Mouse (Mus musculus): ENCODE measurements around the gene Ccdc13. TPM values are rescaled to one million over a fixed set of nuclear protein-coding genes. Genes with fewer than 3 reads are reported as not detected.
A peak's percentile ranks its signal among the peaks of the same experiment; 100 is the strongest.

Gene Ccdc13
- polyA plus RNA-seq, 1 experiment from 2014 or later, result not detected

- Histone ChIP-seq H3K4me3 (replicated peaks) (no peak overlapping the region), H3K9ac (no peak overlapping the region), H3K27ac (no peak overlapping the region), H3K4me2 (no peak overlapping the region), H3K4me1 (replicated peaks) (peaks cover 6% of the 10 kb centered on the region; the same call in 1 of the 2 replicates), H3K9me3 (replicated peaks) (no peaks in the 10 kb centered on the region), H3K27me3 (peaks cover 21% of the 10 kb centered on the region), H3K36me3 (peaks cover 7% of the 10 kb centered on the region; the same call in 1 of the 2 replicates)
- 80% methylated on average over 16 of the region's 16 CpGs for WGBS (ENCODE audit: insufficient replicate concordance)
- no peak for DNase-seq
- no peak for ATAC-seq (ENCODE audit: low read depth)
These were observed 74.0 kb downstream of the Ccdc13 start for GRCm38 (mm10) chr9:121765166-121765855.

GRCm38 (mm10) chr9:121763716-121764115, 75.5 kb downstream of the Ccdc13 start:
- no peak overlapping the region for H3K9ac ChIP-seq
- ATAC-seq (ENCODE audit: low read depth) (no peak), DNase-seq (no peak)
- H3K27me3 ChIP-seq, result peaks cover 37% of the 10 kb centered on the region
- no peaks in the 10 kb centered on the region for H3K9me3 ChIP-seq (replicated peaks)
- peaks cover 16% of the 10 kb centered on the region for H3K4me1 ChIP-seq (replicated peaks)
- no peak overlapping the region for H3K4me2 ChIP-seq
- no peak overlapping the region for H3K27ac ChIP-seq
- 73% methylated on average over 19 of the region's 19 CpGs for WGBS (ENCODE audit: insufficient replicate concordance)
- no peak overlapping the region for H3K4me3 ChIP-seq (replicated peaks)
- H3K36me3 ChIP-seq, result peaks cover 7% of the 10 kb centered on the region; the same call in 1 of the 2 replicates

- Histone ChIP-seq H3K9me3 (replicated peaks) (no peaks in the 10 kb centered on the region), H3K4me1 (replicated peaks) (peaks cover 24% of the 10 kb centered on the region), H3K27me3 (peaks cover 47% of the 10 kb centered on the region), H3K4me2 (no peak overlapping the region), H3K36me3 (0 out of 2 replicates have a peak, but pooled peaks cover 7% of the 10 kb centered on the region), H3K9ac (no peak overlapping the region), H3K4me3 (replicated peaks) (no peak overlapping the region), H3K27ac (no peak overlapping the region)
- ATAC-seq (ENCODE audit: low read depth), result no peak
- 82% methylated on average over 25 of the region's 25 CpGs for WGBS (ENCODE audit: insufficient replicate concordance)
- no peak for DNase-seq
These were observed 76.5 kb downstream of the Ccdc13 start for GRCm38 (mm10) chr9:121762761-121763160.

- H3K9me3 ChIP-seq (replicated peaks), result no peaks in the 10 kb centered on the region
- H3K4me3 ChIP-seq (replicated peaks), result no peak overlapping the region
- H3K27me3 ChIP-seq, result peaks cover 49% of the 10 kb centered on the region
- H3K27ac ChIP-seq, result no peak overlapping the region
- no peak overlapping the region for H3K4me2 ChIP-seq
- no peak for DNase-seq
- H3K4me1 ChIP-seq (replicated peaks), result peaks cover 24% of the 10 kb centered on the region
- H3K36me3 ChIP-seq, result 0 out of 2 replicates have a peak, but pooled peaks cover 7% of the 10 kb centered on the region
- no peak overlapping the region for H3K9ac ChIP-seq
- no peak for ATAC-seq (ENCODE audit: low read depth)
- WGBS (ENCODE audit: insufficient replicate concordance), result 78% methylated on average over 10 of the region's 10 CpGs
These were observed 77.0 kb downstream of the Ccdc13 start for GRCm38 (mm10) chr9:121762248-121762647.

GRCm38 (mm10) chr9:121761787-121762186, 77.5 kb downstream of the Ccdc13 start:
- WGBS (ENCODE audit: insufficient replicate concordance), result 73% methylated on average over 8 of the region's 8 CpGs
- no peak overlapping the region for H3K9ac ChIP-seq
- no peak overlapping the region for H3K27ac ChIP-seq
- no peak overlapping the region for H3K4me3 ChIP-seq (replicated peaks)
- ATAC-seq (ENCODE audit: low read depth) (no peak), DNase-seq (no peak)
- no peak overlapping the region for H3K4me2 ChIP-seq
- peaks cover 49% of the 10 kb centered on the region for H3K27me3 ChIP-seq
- peaks cover 24% of the 10 kb centered on the region for H3K4me1 ChIP-seq (replicated peaks)
- no peaks in the 10 kb centered on the region for H3K9me3 ChIP-seq (replicated peaks)
- peaks cover 9% of the 10 kb centered on the region for H3K36me3 ChIP-seq

GRCm38 (mm10) chr9:121761091-121761665, 78.1 kb downstream of the Ccdc13 start:
- WGBS (ENCODE audit: insufficient replicate concordance), result 61% methylated on average over 10 of the region's 10 CpGs
- Histone ChIP-seq H3K4me1 (replicated peaks) (peaks cover 24% of the 10 kb centered on the region), H3K27me3 (peaks cover 49% of the 10 kb centered on the region), H3K27ac (no peak overlapping the region), H3K4me3 (replicated peaks) (peak overlapping the region; percentile 61; the same call in 1 of the 2 replicates), H3K9ac (no peak overlapping the region), H3K36me3 (peaks cover 13% of the 10 kb centered on the region), H3K4me2 (peak overlapping the region; percentile 75), H3K9me3 (replicated peaks) (no peaks in the 10 kb centered on the region)
- ATAC-seq (ENCODE audit: low read depth) (no peak), DNase-seq (no peak)

GRCm38 (mm10) chr9:121760271-121761090, 78.8 kb downstream of the Ccdc13 start:
- Histone ChIP-seq H3K9ac (peak overlapping the region; percentile 71), H3K27me3 (peaks cover 49% of the 10 kb centered on the region), H3K36me3 (peaks cover 19% of the 10 kb centered on the region), H3K9me3 (replicated peaks) (no peaks in the 10 kb centered on the region), H3K4me2 (peak overlapping the region; percentile 75), H3K4me3 (replicated peaks) (peak overlapping the region; percentile 61), H3K4me1 (replicated peaks) (peaks cover 24% of the 10 kb centered on the region), H3K27ac (no peak overlapping the region)
- ATAC-seq (ENCODE audit: low read depth) (peak; percentile 27; the same call in 1 of the 2 replicates), DNase-seq (no peak)
- WGBS (ENCODE audit: insufficient replicate concordance), result 4% methylated on average over 43 of the region's 43 CpGs

GRCm38 (mm10) chr9:121759091-121760081, 79.9 kb downstream of the Ccdc13 start, which contains the start of gene Zfp651:
Gene Zfp651, plus strand, starts transcription at chr9:121759330.
- H3K27me3 ChIP-seq, result peaks cover 49% of the 10 kb centered on the region
- peak within 1 kb of the TSS; percentile 61 for H3K4me3 ChIP-seq (replicated peaks)
- peaks cover 27% of the 10 kb centered on the region for H3K36me3 ChIP-seq
- ATAC-seq (ENCODE audit: low read depth), result peak; percentile 43
- DNase-seq, result no peak
- peak within 1 kb of the TSS; percentile 71 for H3K9ac ChIP-seq
- H3K9me3 ChIP-seq (replicated peaks), result no peaks in the 10 kb centered on the region
- under 1% methylated on average over 86 of the region's 97 CpGs for WGBS (ENCODE audit: insufficient replicate concordance)
- peak within 1 kb of the TSS; percentile 75 for H3K4me2 ChIP-seq
- H3K4me1 ChIP-seq (replicated peaks), result peaks cover 24% of the 10 kb centered on the region
- H3K27ac ChIP-seq, result peak within 1 kb of the TSS; percentile 16; the same call in 1 of the 2 replicates

GRCm38 (mm10) chr9:121757835-121758814, 81.1 kb downstream of the Ccdc13 start:
- Histone ChIP-seq H3K36me3 (peaks cover 39% of the 10 kb centered on the region), H3K4me1 (replicated peaks) (peaks cover 24% of the 10 kb centered on the region), H3K4me2 (peak overlapping the region; percentile 75), H3K27me3 (peaks cover 49% of the 10 kb centered on the region), H3K9ac (no peak overlapping the region), H3K9me3 (replicated peaks) (no peaks in the 10 kb centered on the region), H3K27ac (no peak overlapping the region), H3K4me3 (replicated peaks) (peak overlapping the region; percentile 61; the same call in 1 of the 2 replicates)
- ATAC-seq (ENCODE audit: low read depth) (no peak), DNase-seq (no peak)
- WGBS (ENCODE audit: insufficient replicate concordance), result 61% methylated on average over 10 of the region's 10 CpGs
